Mouse (Mus musculus): ENCODE measurements around the gene Susd4. TPM values are rescaled to one million over a fixed set of nuclear protein-coding genes. Genes with fewer than 3 reads are reported as not detected.

The Susd4 gene
- polyA plus RNA-seq, 1 experiment, result not detected

GRCm38 (mm10) chr1:182801590-182801989, 37.9 kb downstream of the Susd4 start:
- Histone ChIP-seq H3K27me3 (ENCODE audit: control insufficient read depth) (no peaks in the 10 kb centered on the region), H3K4me1 (ENCODE audit: control insufficient read depth) (no peaks in the 10 kb centered on the region), H3K9me3 (ENCODE audit: control insufficient read depth, low read length) (peaks cover 3% of the 10 kb centered on the region; the same call in 1 of the 2 replicates), H3K36me3 (ENCODE audit: control insufficient read depth) (no peaks in the 10 kb centered on the region), H3K4me3 (replicated peaks) (no peak overlapping the region)
- TF ChIP-seq TAL1 (IDR thresholded peaks at IDR 0.05; ENCODE audit: low read length), result no peak
- TF ChIP-seq GATA1 (IDR thresholded peaks at IDR 0.05; ENCODE audit: low read length), result no peak

GRCm38 (mm10) chr1:182802891-182803290, 39.2 kb downstream of the Susd4 start:
- Histone ChIP-seq H3K36me3 (ENCODE audit: control insufficient read depth) (no peaks in the 10 kb centered on the region), H3K4me1 (ENCODE audit: control insufficient read depth) (no peaks in the 10 kb centered on the region), H3K9me3 (ENCODE audit: control insufficient read depth, low read length) (no peaks in the 10 kb centered on the region), H3K4me3 (replicated peaks) (no peak overlapping the region), H3K27me3 (ENCODE audit: control insufficient read depth) (no peaks in the 10 kb centered on the region)
- no peak for TF ChIP-seq TAL1 (IDR thresholded peaks at IDR 0.05; ENCODE audit: low read length)
- TF ChIP-seq GATA1 (IDR thresholded peaks at IDR 0.05; ENCODE audit: low read length), result no peak

GRCm38 (mm10) chr1:182813991-182814390, 50.3 kb downstream of the Susd4 start:
- Histone ChIP-seq H3K27me3 (ENCODE audit: control insufficient read depth) (no peaks in the 10 kb centered on the region), H3K9me3 (ENCODE audit: control insufficient read depth, low read length) (peaks cover 15% of the 10 kb centered on the region), H3K4me3 (replicated peaks) (no peak overlapping the region), H3K36me3 (ENCODE audit: control insufficient read depth) (no peaks in the 10 kb centered on the region), H3K4me1 (ENCODE audit: control insufficient read depth) (no peaks in the 10 kb centered on the region)
- TF ChIP-seq GATA1 (IDR thresholded peaks at IDR 0.05; ENCODE audit: low read length) (no peak), TAL1 (IDR thresholded peaks at IDR 0.05; ENCODE audit: low read length) (no peak)

- no peak overlapping the region for H3K4me3 ChIP-seq (replicated peaks)
- no peaks in the 10 kb centered on the region for H3K27me3 ChIP-seq (ENCODE audit: control insufficient read depth)
- no peaks in the 10 kb centered on the region for H3K4me1 ChIP-seq (ENCODE audit: control insufficient read depth)
- H3K36me3 ChIP-seq (ENCODE audit: control insufficient read depth), result no peaks in the 10 kb centered on the region
- peaks cover 15% of the 10 kb centered on the region for H3K9me3 ChIP-seq (ENCODE audit: control insufficient read depth, low read length)
- no peak for TF ChIP-seq TAL1 (IDR thresholded peaks at IDR 0.05; ENCODE audit: low read length)
Observed at GRCm38 (mm10) chr1:182814566-182814965, 50.9 kb downstream of the Susd4 start.

- Histone ChIP-seq H3K36me3 (ENCODE audit: control insufficient read depth) (no peaks in the 10 kb centered on the region), H3K4me1 (ENCODE audit: control insufficient read depth) (no peaks in the 10 kb centered on the region), H3K4me3 (replicated peaks) (no peak overlapping the region), H3K27me3 (ENCODE audit: control insufficient read depth) (no peaks in the 10 kb centered on the region), H3K9me3 (ENCODE audit: control insufficient read depth, low read length) (peaks cover 11% of the 10 kb centered on the region)
- TF ChIP-seq GATA1 (IDR thresholded peaks at IDR 0.05; ENCODE audit: low read length) (no peak), TAL1 (IDR thresholded peaks at IDR 0.05; ENCODE audit: low read length) (no peak)
Observed at GRCm38 (mm10) chr1:182817106-182817505, 53.4 kb downstream of the Susd4 start.

- Histone ChIP-seq H3K4me3 (replicated peaks) (no peak overlapping the region), H3K9me3 (ENCODE audit: control insufficient read depth, low read length) (peaks cover 8% of the 10 kb centered on the region), H3K27me3 (ENCODE audit: control insufficient read depth) (no peaks in the 10 kb centered on the region), H3K4me1 (ENCODE audit: control insufficient read depth) (no peaks in the 10 kb centered on the region), H3K36me3 (ENCODE audit: control insufficient read depth) (no peaks in the 10 kb centered on the region)
- TF ChIP-seq GATA1 (IDR thresholded peaks at IDR 0.05; ENCODE audit: low read length), result no peak
Observed at GRCm38 (mm10) chr1:182817624-182818023, 54.0 kb downstream of the Susd4 start.

GRCm38 (mm10) chr1:182818931-182819330, 55.3 kb downstream of the Susd4 start:
- Histone ChIP-seq H3K4me3 (replicated peaks) (no peak overlapping the region), H3K36me3 (ENCODE audit: control insufficient read depth) (no peaks in the 10 kb centered on the region), H3K27me3 (ENCODE audit: control insufficient read depth) (no peaks in the 10 kb centered on the region), H3K9me3 (ENCODE audit: control insufficient read depth, low read length) (no peaks in the 10 kb centered on the region; the same call in 1 of the 2 replicates), H3K4me1 (ENCODE audit: control insufficient read depth) (no peaks in the 10 kb centered on the region)
- TF ChIP-seq TAL1 (IDR thresholded peaks at IDR 0.05; ENCODE audit: low read length) (no peak), GATA1 (IDR thresholded peaks at IDR 0.05; ENCODE audit: low read length) (no peak)

GRCm38 (mm10) chr1:182822729-182823128, 59.1 kb downstream of the Susd4 start:
- H3K4me1 ChIP-seq (ENCODE audit: control insufficient read depth), result no peaks in the 10 kb centered on the region
- H3K36me3 ChIP-seq (ENCODE audit: control insufficient read depth), result no peaks in the 10 kb centered on the region
- H3K9me3 ChIP-seq (ENCODE audit: control insufficient read depth, low read length), result no peaks in the 10 kb centered on the region
- TF ChIP-seq TAL1 (IDR thresholded peaks at IDR 0.05; ENCODE audit: low read length), result no peak
- TF ChIP-seq GATA1 (IDR thresholded peaks at IDR 0.05; ENCODE audit: low read length), result no peak
- H3K27me3 ChIP-seq (ENCODE audit: control insufficient read depth), result no peaks in the 10 kb centered on the region
- H3K4me3 ChIP-seq (replicated peaks), result no peak overlapping the region

- Histone ChIP-seq H3K9me3 (ENCODE audit: control insufficient read depth, low read length) (no peaks in the 10 kb centered on the region), H3K36me3 (ENCODE audit: control insufficient read depth) (no peaks in the 10 kb centered on the region), H3K4me1 (ENCODE audit: control insufficient read depth) (no peaks in the 10 kb centered on the region), H3K4me3 (replicated peaks) (no peak overlapping the region), H3K27me3 (ENCODE audit: control insufficient read depth) (no peaks in the 10 kb centered on the region)
- TF ChIP-seq TAL1 (IDR thresholded peaks at IDR 0.05; ENCODE audit: low read length) (no peak), GATA1 (IDR thresholded peaks at IDR 0.05; ENCODE audit: low read length) (no peak)
Observed at GRCm38 (mm10) chr1:182823723-182824421, 60.2 kb downstream of the Susd4 start.

GRCm38 (mm10) chr1:182826557-182826956, 62.9 kb downstream of the Susd4 start:
- Histone ChIP-seq H3K36me3 (ENCODE audit: control insufficient read depth) (no peaks in the 10 kb centered on the region), H3K27me3 (ENCODE audit: control insufficient read depth) (no peaks in the 10 kb centered on the region), H3K4me1 (ENCODE audit: control insufficient read depth) (no peaks in the 10 kb centered on the region), H3K4me3 (replicated peaks) (no peak overlapping the region), H3K9me3 (ENCODE audit: control insufficient read depth, low read length) (no peaks in the 10 kb centered on the region)
- TF ChIP-seq TAL1 (IDR thresholded peaks at IDR 0.05; ENCODE audit: low read length) (no peak), GATA1 (IDR thresholded peaks at IDR 0.05; ENCODE audit: low read length) (no peak)

Data from erythroblast, embryonic 14.5 days (primary cell).